ENCODE assay signal across 20 mouse cellular contexts in the genomic region with DNA sequence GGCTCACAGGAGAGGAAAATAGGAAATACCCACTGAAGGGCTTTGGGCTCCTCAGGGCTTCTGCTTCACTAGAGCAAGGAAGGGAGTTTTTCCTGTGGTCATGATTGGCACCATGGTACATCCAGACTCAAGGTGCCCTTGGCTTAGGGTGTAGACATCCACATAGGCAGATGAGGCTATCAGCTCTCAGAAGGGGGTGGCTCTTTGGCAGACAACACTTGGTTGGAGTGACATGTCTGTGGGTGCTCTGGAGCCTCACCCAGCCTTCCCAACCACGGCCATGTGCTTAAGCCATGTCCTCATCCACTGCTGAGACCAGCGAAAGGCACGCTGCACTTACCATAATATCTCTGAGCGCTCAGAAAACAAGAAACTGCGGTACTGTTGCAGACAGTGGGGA.
DNase-seq lines count a peak whose midpoint lies in the region; ATAC-seq and TF ChIP-seq lines count a peak whose summit lies in the region.
"Had no signal": no experiment of that assay in that cellular context is flagged by ENCODE, and none has a peak within 500 bp of the region (broad histone marks: within the 10 kb centered on the region; RNA-seq: fewer than 3 reads in every experiment).

No protein-coding gene starts in this region.

- peak; percentile 35 to 36 for DNase-seq in cerebellum, postnatal 10 days
- no peak for DNase-seq in cerebellum, adult 2 months
- no peak for DNase-seq in heart, adult 2 months
- DNase-seq in heart, postnatal 10 days = no peak
- DNase-seq in heart, postnatal 25 days (ENCODE audit: low spot score) = no peak
- no peak for DNase-seq in lung, adult 2 months
- DNase-seq: embryo, embryonic 11 days; liver, embryonic 13.5 days had no signal

- H3K9me3 ChIP-seq in heart, embryonic 15.5 days (replicated peaks) = no peaks in the 10 kb centered on the region
- H3K9me3 ChIP-seq: embryonic facial prominence, embryonic 13.5 days; forebrain, embryonic 13.5 days; hindbrain, embryonic 10.5 days; limb, embryonic 12.5 days; liver, embryonic 13.5 days; midbrain, embryonic 12.5 days; neural tube, embryonic 12.5 days had no signal

- H3K4me1 ChIP-seq in cerebellum, adult 2 months (ENCODE audit: control insufficient read depth, insufficient read depth, low read length) = peaks cover 44% of the 10 kb centered on the region
- H3K4me1 ChIP-seq in heart, adult 2 months (ENCODE audit: control insufficient read depth, insufficient read depth, low read length) = peaks cover 7% of the 10 kb centered on the region
- H3K4me1 ChIP-seq in heart, embryonic 15.5 days (replicated peaks) = peaks cover 30% of the 10 kb centered on the region
- no peaks in the 10 kb centered on the region for H3K4me1 ChIP-seq in lung, adult 2 months (ENCODE audit: control insufficient read depth, insufficient read depth, low read length)
- H3K4me1 ChIP-seq: liver, embryonic 13.5 days had no signal

- no peak for ATAC-seq in heart, embryonic 15.5 days (replicated peaks; ENCODE audit: insufficient number of reproducible peaks, insufficient read depth, low FRiP score, low read depth)
- ATAC-seq: forebrain, embryonic 13.5 days; hindbrain, embryonic 16.5 days; intestine, embryonic 16.5 days had no signal

- H3K36me3 ChIP-seq in heart, adult 2 months (ENCODE audit: control insufficient read depth, insufficient read depth, low read length) = no peaks in the 10 kb centered on the region
- no peaks in the 10 kb centered on the region for H3K36me3 ChIP-seq in heart, embryonic 15.5 days
- H3K36me3 ChIP-seq in myocyte (ENCODE audit: control insufficient read depth, insufficient read depth) = no peaks in the 10 kb centered on the region
- H3K36me3 ChIP-seq: embryonic facial prominence, embryonic 13.5 days; hindbrain, embryonic 10.5 days; limb, embryonic 12.5 days; liver, embryonic 13.5 days; midbrain, embryonic 12.5 days; neural tube, embryonic 12.5 days had no signal

- WGBS in cerebellum, adult 2 months = 81% methylated on average over 5 of the region's 5 CpGs
- WGBS in heart, adult 2 months = 49% methylated on average over 5 of the region's 5 CpGs
- 63% methylated on average over 5 of the region's 5 CpGs for WGBS in heart, embryonic 15.5 days
- 84% methylated on average over 5 of the region's 5 CpGs for WGBS in lung, adult 2 months

- TF ChIP-seq EP300 in heart, adult 2 months (IDR thresholded peaks at IDR 0.05; ENCODE audit: insufficient read depth, low read depth, low read length) = no peak

- H3ac ChIP-seq in myocyte (ENCODE audit: control insufficient read depth, insufficient read length) = no peak overlapping the region

- TF ChIP-seq CTCF in cerebellum, adult 2 months (IDR thresholded peaks at IDR 0.05; ENCODE audit: borderline replicate concordance, insufficient read depth, low read depth, low read length) = no peak
- no peak for TF ChIP-seq CTCF in heart, adult 2 months (IDR thresholded peaks at IDR 0.05)
- no peak for TF ChIP-seq CTCF in lung, adult 2 months (IDR thresholded peaks at IDR 0.05; ENCODE audit: insufficient read depth, low read length)

- no peak overlapping the region for H3K4me3 ChIP-seq in cerebellum, adult 2 months (replicated peaks; ENCODE audit: insufficient read depth, low read depth, low read length)
- no peak overlapping the region for H3K4me3 ChIP-seq in heart, adult 2 months
- H3K4me3 ChIP-seq in heart, embryonic 15.5 days = no peak overlapping the region
- H3K4me3 ChIP-seq in myocyte = no peak overlapping the region
- no peak overlapping the region for H3K4me3 ChIP-seq in lung, adult 2 months (replicated peaks; ENCODE audit: extremely low read depth, low read depth, low read length)
- H3K4me3 ChIP-seq: embryonic facial prominence, embryonic 13.5 days; erythroblast, embryonic 14.5 days; forebrain, embryonic 13.5 days; hindbrain, embryonic 10.5 days; limb, embryonic 12.5 days; liver, embryonic 13.5 days; midbrain, embryonic 12.5 days; neural tube, embryonic 12.5 days had no signal

- intact Hi-C loops in heart, adult 2 months (cut with DNase I) = no loop called here
- intact Hi-C loops in heart, postnatal 10 days (cut with DNase I) = no loop called here
- intact Hi-C loops in heart, postnatal 25 days (cut with DNase I) = no loop called here

- H3K79me2 ChIP-seq in heart, adult 2 months (replicated peaks; ENCODE audit: control insufficient read depth, insufficient read depth, low read length) = no peaks in the 10 kb centered on the region
- no peaks in the 10 kb centered on the region for H3K79me2 ChIP-seq in myocyte (ENCODE audit: control insufficient read depth, insufficient read depth)

- TF ChIP-seq POLR2A in cerebellum, adult 2 months (IDR thresholded peaks at IDR 0.05; ENCODE audit: borderline replicate concordance, insufficient read depth, low read length) = no peak
- TF ChIP-seq POLR2A in heart, adult 2 months (IDR thresholded peaks at IDR 0.05; ENCODE audit: insufficient read depth, low read depth, low read length) = no peak
- TF ChIP-seq POLR2A in myocyte (IDR thresholded peaks at IDR 0.05; ENCODE audit: insufficient read length, low read depth) = no peak
- no peak for TF ChIP-seq POLR2A in lung, adult 2 months (IDR thresholded peaks at IDR 0.05; ENCODE audit: borderline replicate concordance, extremely low read depth, low read depth, low read length)

- no peaks in the 10 kb centered on the region for H3K27me3 ChIP-seq in cerebellum, adult 2 months (ENCODE audit: control insufficient read depth, insufficient read depth, low read length)
- H3K27me3 ChIP-seq in heart, adult 2 months (ENCODE audit: control insufficient read depth, insufficient read depth, low read length) = no peaks in the 10 kb centered on the region
- no peaks in the 10 kb centered on the region for H3K27me3 ChIP-seq in heart, embryonic 15.5 days
- peaks cover 8% of the 10 kb centered on the region for H3K27me3 ChIP-seq in myocyte (ENCODE audit: control insufficient read depth, insufficient read depth, insufficient read length)
- H3K27me3 ChIP-seq: embryonic facial prominence, embryonic 13.5 days; forebrain, embryonic 13.5 days; limb, embryonic 12.5 days; liver, embryonic 13.5 days; midbrain, embryonic 12.5 days; neural tube, embryonic 12.5 days had no signal

- no peak overlapping the region for H3K9ac ChIP-seq in heart, adult 2 months (ENCODE audit: low read depth, low read length)
- no peak overlapping the region for H3K9ac ChIP-seq in heart, embryonic 15.5 days
- H3K9ac ChIP-seq: embryonic facial prominence, embryonic 13.5 days; forebrain, embryonic 13.5 days; limb, embryonic 12.5 days; liver, embryonic 13.5 days; lung, embryonic 14.5 days; midbrain, embryonic 12.5 days; neural tube, embryonic 12.5 days had no signal

- H3K27ac ChIP-seq in cerebellum, adult 2 months (ENCODE audit: insufficient read depth, low read length) = no peak overlapping the region
- H3K27ac ChIP-seq in heart, adult 2 months = peak overlapping the region; percentile 77
- H3K27ac ChIP-seq in heart, embryonic 15.5 days = peak overlapping the region; percentile 69
- H3K27ac ChIP-seq: embryonic facial prominence, embryonic 13.5 days; forebrain, embryonic 13.5 days; hindbrain, embryonic 10.5 days; limb, embryonic 12.5 days; liver, embryonic 13.5 days; neural tube, embryonic 12.5 days had no signal

- H3K4me2 ChIP-seq in heart, embryonic 15.5 days = peak overlapping the region; percentile 19; the same call in 1 of the 2 replicates
- peak overlapping the region; percentile 67 for H3K4me2 ChIP-seq in myocyte (ENCODE audit: low read depth)
- H3K4me2 ChIP-seq: embryonic facial prominence, embryonic 13.5 days; forebrain, embryonic 13.5 days; limb, embryonic 12.5 days; liver, embryonic 13.5 days; lung, embryonic 14.5 days; midbrain, embryonic 12.5 days; neural tube, embryonic 12.5 days had no signal

TF ChIP-seq in myocyte, 11 proteins besides CTCF, POLR2A, EP300 and RAD21:
- TF ChIP-seq SRF (IDR thresholded peaks at IDR 0.05; ENCODE audit: control insufficient read depth, insufficient read length, low read depth) (no peak), MYOD1 (IDR thresholded peaks at IDR 0.05; ENCODE audit: control insufficient read depth in 1 of 3, insufficient read length in 2 of 3, low read depth in 2 of 3) (no peak), MAX (IDR thresholded peaks at IDR 0.05; ENCODE audit: low read depth) (no peak), REST (IDR thresholded peaks at IDR 0.05; ENCODE audit: insufficient read depth, insufficient read length) (no peak), CEBPB (IDR thresholded peaks at IDR 0.05; ENCODE audit: insufficient read depth, poor library complexity, severe bottlenecking) (no peak), TCF12 (IDR thresholded peaks at IDR 0.05; ENCODE audit: insufficient read depth, poor library complexity, severe bottlenecking) (no peak), POLR2AphosphoS2 (IDR thresholded peaks at IDR 0.05; ENCODE audit: insufficient read length, low read depth) (no peak), USF1 (IDR thresholded peaks at IDR 0.05; ENCODE audit: low read depth) (no peak), MYOG (IDR thresholded peaks at IDR 0.05; ENCODE audit: control insufficient read depth in 1 of 3, insufficient read depth in 1 of 3, insufficient read length in 2 of 3, low read depth in 2 of 3) (no peak), E2F4 (IDR thresholded peaks at IDR 0.05; ENCODE audit: insufficient read depth) (no peak), TCF3 (IDR thresholded peaks at IDR 0.05; ENCODE audit: insufficient read length, low read depth) (no peak)

Comparison
In these comparisons a context has a peak if more than half of its experiments do, and no peak if none do; other contexts are left out.
1. DNase-seq: peak in cerebellum, postnatal 10 days (2 of 2); none in cerebellum, adult 2 months (0 of 2), heart, adult 2 months (0 of 2), heart, postnatal 10 days (0 of 2), heart, postnatal 25 days (single experiment) and lung, adult 2 months (single experiment).